Mouse (Mus musculus): ENCODE data around the gene Zfp119b.
A peak's percentile ranks its signal among the peaks of the same experiment; 100 is the strongest.

- no peak for TF ChIP-seq CTCF (IDR thresholded peaks at IDR 0.05; ENCODE audit: extremely low read depth, insufficient read depth, low read length)
- peak; percentile 49; the same call in 1 of the 2 replicates for TF ChIP-seq POLR2A (IDR thresholded peaks at IDR 0.05; ENCODE audit: extremely low read depth, insufficient read depth, low read length)
These were observed 17.5 kb downstream of the Zfp119b start for GRCm38 (mm10) chr17:55931553-55932502.

All from cortical plate, adult 2 months (tissue).